Mouse (Mus musculus) brain, embryonic 14.5 days (tissue): Measurements from ENCODE around the gene Aff3. TPM values are rescaled to one million over a fixed set of nuclear protein-coding genes. Genes with fewer than 3 reads are reported as not detected.

Source experiments
- DNase-seq: peaks from one replicate; pipeline ENCODE4 v3.0.0-alpha.2; 2011; ENCODE audit warnings: low read depth
- CTCF ChIP-seq: fragments of 200-500 bp; IDR thresholded peaks from 2 replicates; pipeline ENCODE4 v1.5.1; 2012; ENCODE audit warnings: inconsistent platforms, mild to moderate bottlenecking, moderate library complexity, borderline replicate concordance; ENCODE audit not compliant: insufficient read depth, insufficient read length; ENCODE audit errors: extremely low read depth
- POLR2A ChIP-seq: fragments of 200-500 bp; IDR thresholded peaks from 2 replicates; pipeline ENCODE4 v1.6.1; 2012; ENCODE audit warnings: mild to moderate bottlenecking, inconsistent platforms, borderline replicate concordance; ENCODE audit not compliant: poor library complexity, insufficient read depth, insufficient read length, severe bottlenecking; ENCODE audit errors: extremely low read depth
- polyA plus RNA-seq: library from polyadenylated mRNA; depleted of rRNA; stranded (reverse); fragments of >200 nt; gene quantifications from 2 replicates; pipeline ENCODE4 v1.2.3, GENCODE M21; 2012

Aff3 gene
- polyA plus RNA-seq, 1 experiment: 52.5 TPM

- DNase-seq: peak; percentile 90
- TF ChIP-seq POLR2A (peak; percentile 48; the same call in 1 of the 2 replicates), CTCF (no peak)
Measured at GRCm38 (mm10) chr1:38626739-38627661, 37.8 kb downstream of the Aff3 start.

GRCm38 (mm10) chr1:38626388-38626738, 38.4 kb downstream of the Aff3 start:
- peak; percentile 38 for DNase-seq

GRCm38 (mm10) chr1:38621840-38622239, 42.9 kb downstream of the Aff3 start:
- TF ChIP-seq POLR2A (no peak), CTCF (no peak)
- no peak for DNase-seq

More at GRCm38 (mm10) chr1:38626388-38626738, 38.4 kb downstream of the Aff3 start:
- no peak for TF ChIP-seq POLR2A
- TF ChIP-seq CTCF: no peak

GRCm38 (mm10) chr1:38620401-38620800, 44.4 kb downstream of the Aff3 start:
- TF ChIP-seq POLR2A: no peak
- TF ChIP-seq CTCF: no peak
- DNase-seq: no peak

GRCm38 (mm10) chr1:38606741-38607140, 58.0 kb downstream of the Aff3 start:
- peak; percentile 76 for DNase-seq
- TF ChIP-seq CTCF (no peak), POLR2A (no peak)

GRCm38 (mm10) chr1:38605426-38605825, 59.3 kb downstream of the Aff3 start:
- TF ChIP-seq POLR2A: no peak
- TF ChIP-seq CTCF: no peak
- no peak for DNase-seq

- DNase-seq: no peak
- TF ChIP-seq POLR2A: no peak
- TF ChIP-seq CTCF: no peak
Measured at GRCm38 (mm10) chr1:38604611-38605010, 60.1 kb downstream of the Aff3 start.

GRCm38 (mm10) chr1:38601802-38602508, 62.8 kb downstream of the Aff3 start:
- DNase-seq: no peak
- TF ChIP-seq POLR2A (no peak), CTCF (no peak)

GRCm38 (mm10) chr1:38595311-38595710, 69.4 kb downstream of the Aff3 start:
- TF ChIP-seq POLR2A (no peak), CTCF (no peak)
- no peak for DNase-seq

GRCm38 (mm10) chr1:38594766-38595165, 70.0 kb downstream of the Aff3 start:
- TF ChIP-seq CTCF (no peak), POLR2A (no peak)
- DNase-seq: peak; percentile 59

GRCm38 (mm10) chr1:38591194-38591593, 73.6 kb downstream of the Aff3 start:
- TF ChIP-seq POLR2A (no peak), CTCF (no peak)
- no peak for DNase-seq

GRCm38 (mm10) chr1:38588741-38589140, 76.0 kb downstream of the Aff3 start:
- no peak for DNase-seq
- TF ChIP-seq CTCF (no peak), POLR2A (no peak)

- no peak for DNase-seq
- TF ChIP-seq CTCF (no peak), POLR2A (no peak)
Measured at GRCm38 (mm10) chr1:38582328-38582727, 82.4 kb downstream of the Aff3 start.
